Mouse (Mus musculus): ENCODE measurements at regions not wholly inside any gene's neighbourhood (a gene's known extent, or its start where the extent isn't known, plus 50 kb on each side); places are given as distances from the start of the nearest gene placed in this dataset.
"Not testable (repeated sequence)": the region's sequence is repeated elsewhere in the genome, so short reads cannot be mapped to it uniquely, and the experiment has no call there.

- DNase-seq (peak; percentile 74), ATAC-seq (ENCODE audit: low FRiP score, low TSS enrichment) (peak; percentile 64; the same call in 1 of the 2 replicates)
- Histone ChIP-seq H3K4me1 (ENCODE audit: control insufficient read depth, insufficient read depth, low read length) (peaks cover 9% of the 10 kb centered on the region; the same call in 1 of the 2 replicates), H3K9me3 (ENCODE audit: control insufficient read depth, low read length) (peaks cover 2% of the 10 kb centered on the region; the same call in 1 of the 2 replicates), H3K36me3 (ENCODE audit: control insufficient read depth, insufficient read depth, low read length) (no peaks in the 10 kb centered on the region), H3K27ac (replicated peaks; ENCODE audit: low read depth, low read length) (peak overlapping the region; percentile 60), H3K4me2 (ENCODE audit: low read length) (no peak overlapping the region), H3K4me3 (replicated peaks; ENCODE audit: low read depth, low read length) (no peak overlapping the region), H3K9ac (replicated peaks; ENCODE audit: low read length) (no peak overlapping the region), H3K27me3 (ENCODE audit: control insufficient read depth, insufficient read depth, low read length) (no peaks in the 10 kb centered on the region)
- WGBS, result 22% methylated on average over 7 of the region's 7 CpGs
Measured at GRCm38 (mm10) chr17:4541020-4541743, 452.9 kb upstream of the Arid1b start.

DNA sequence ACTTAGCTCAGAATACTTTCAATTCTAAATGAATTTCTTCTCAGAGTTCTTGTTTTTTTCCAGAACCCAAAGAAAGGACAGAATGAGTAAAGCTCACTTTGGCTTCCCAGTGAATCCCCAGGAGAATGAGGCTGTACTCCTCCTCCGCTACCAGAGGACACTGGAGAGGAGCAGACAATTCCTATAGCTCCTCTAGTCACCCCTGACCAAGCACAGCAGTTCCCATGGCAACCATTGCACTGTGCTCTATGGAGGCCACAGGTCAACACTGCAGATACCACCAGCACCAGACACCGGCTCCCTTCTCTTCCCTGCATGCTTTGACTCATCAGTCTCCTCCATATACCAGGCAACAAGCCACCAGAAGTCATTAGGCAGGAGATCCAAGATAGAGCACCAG is 447.6 kb upstream of the Arid1b start:
- no peaks in the 10 kb centered on the region for H3K36me3 ChIP-seq (ENCODE audit: control insufficient read depth, insufficient read depth, low read length)
- H3K9me3 ChIP-seq (ENCODE audit: control insufficient read depth, low read length), result no peaks in the 10 kb centered on the region
- no peak for DNase-seq
- no peak overlapping the region for H3K9ac ChIP-seq (replicated peaks; ENCODE audit: low read length)
- H3K4me2 ChIP-seq (ENCODE audit: low read length), result no peak overlapping the region
- 32% methylated on average over 2 of the region's 2 CpGs for WGBS
- H3K27me3 ChIP-seq (ENCODE audit: control insufficient read depth, insufficient read depth, low read length), result no peaks in the 10 kb centered on the region
- no peak overlapping the region for H3K4me3 ChIP-seq (replicated peaks; ENCODE audit: low read depth, low read length)
- H3K4me1 ChIP-seq (ENCODE audit: control insufficient read depth, insufficient read depth, low read length), result 0 out of 2 replicates have a peak, but pooled peaks cover under 1% of the 10 kb centered on the region
- no peak for ATAC-seq (ENCODE audit: low FRiP score, low TSS enrichment)
- H3K27ac ChIP-seq (replicated peaks; ENCODE audit: low read depth, low read length), result no peak overlapping the region

- WGBS, result 93% methylated on average over 4 of the region's 4 CpGs
- not testable (repeated sequence) for ATAC-seq (ENCODE audit: low FRiP score, low TSS enrichment)
Measured at GRCm38 (mm10) chr17:4553026-4553425, 441.1 kb upstream of the Arid1b start.

DNA sequence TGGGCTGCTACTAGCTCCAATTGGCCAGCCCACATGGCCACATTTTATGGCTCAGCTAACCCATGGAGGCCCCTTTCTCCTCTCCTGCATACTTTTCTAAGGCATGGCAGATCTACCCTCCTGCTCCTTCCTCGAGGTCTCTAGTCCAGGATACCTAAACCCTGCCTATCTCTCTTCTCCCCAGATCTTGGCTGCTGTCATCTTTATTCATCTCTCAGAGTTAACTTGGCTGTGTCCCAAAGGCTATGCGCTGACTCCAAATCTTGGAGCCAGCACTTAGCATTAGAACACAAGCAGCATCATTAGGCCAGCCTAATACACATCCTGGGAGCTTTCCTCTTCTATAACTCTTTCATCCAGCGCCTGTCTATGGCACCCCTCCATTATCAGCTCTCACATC is 430.5 kb upstream of the Arid1b start:
- no peaks in the 10 kb centered on the region for H3K36me3 ChIP-seq (ENCODE audit: control insufficient read depth, insufficient read depth, low read length)
- no peak overlapping the region for H3K9ac ChIP-seq (replicated peaks; ENCODE audit: low read length)
- no peak overlapping the region for H3K4me2 ChIP-seq (ENCODE audit: low read length)
- ATAC-seq (ENCODE audit: low FRiP score, low TSS enrichment) (no peak), DNase-seq (no peak)
- no peaks in the 10 kb centered on the region for H3K27me3 ChIP-seq (ENCODE audit: control insufficient read depth, insufficient read depth, low read length)
- 82% methylated on average over 3 of the region's 3 CpGs for WGBS
- H3K4me1 ChIP-seq (ENCODE audit: control insufficient read depth, insufficient read depth, low read length), result no peaks in the 10 kb centered on the region
- no peak overlapping the region for H3K4me3 ChIP-seq (replicated peaks; ENCODE audit: low read depth, low read length)
- H3K27ac ChIP-seq (replicated peaks; ENCODE audit: low read depth, low read length), result no peak overlapping the region
- H3K9me3 ChIP-seq (ENCODE audit: control insufficient read depth, low read length), result no peaks in the 10 kb centered on the region

More at GRCm38 (mm10) chr17:4553026-4553425, 441.1 kb upstream of the Arid1b start:
- not testable (repeated sequence) for H3K27ac ChIP-seq (replicated peaks; ENCODE audit: low read depth, low read length); H3K9me3 ChIP-seq (ENCODE audit: control insufficient read depth, low read length); H3K9ac ChIP-seq (replicated peaks; ENCODE audit: low read length); H3K27me3 ChIP-seq (ENCODE audit: control insufficient read depth, insufficient read depth, low read length); H3K4me3 ChIP-seq (replicated peaks; ENCODE audit: low read depth, low read length); H3K36me3 ChIP-seq (ENCODE audit: control insufficient read depth, insufficient read depth, low read length); H3K4me2 ChIP-seq (ENCODE audit: low read length); H3K4me1 ChIP-seq (ENCODE audit: control insufficient read depth, insufficient read depth, low read length); DNase-seq

DNA sequence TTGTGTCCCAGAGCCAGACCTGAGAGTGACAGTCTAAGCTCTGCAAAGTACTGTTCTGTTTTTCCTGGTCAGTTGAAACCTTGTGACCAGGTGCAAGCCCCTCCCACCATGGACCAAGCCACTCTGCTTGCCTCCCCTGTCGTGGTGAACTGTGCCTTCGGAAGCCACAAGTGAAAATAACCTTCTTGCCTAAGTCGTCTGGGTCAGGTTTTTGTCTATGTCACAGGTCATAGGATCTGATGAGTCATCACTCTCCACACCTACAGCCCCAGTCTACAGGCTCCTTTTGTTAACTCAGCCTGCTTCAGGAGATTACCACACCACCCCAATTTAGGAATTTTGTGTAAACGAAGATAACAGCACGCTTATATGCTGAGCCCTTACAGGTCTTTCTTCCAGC is 417.2 kb upstream of the Arid1b start:
- Histone ChIP-seq H3K9ac (replicated peaks; ENCODE audit: low read length) (no peak overlapping the region), H3K4me1 (ENCODE audit: control insufficient read depth, insufficient read depth, low read length) (0 out of 2 replicates have a peak, but pooled peaks cover 4% of the 10 kb centered on the region), H3K9me3 (ENCODE audit: control insufficient read depth, low read length) (no peaks in the 10 kb centered on the region), H3K36me3 (ENCODE audit: control insufficient read depth, insufficient read depth, low read length) (no peaks in the 10 kb centered on the region), H3K27me3 (ENCODE audit: control insufficient read depth, insufficient read depth, low read length) (no peaks in the 10 kb centered on the region), H3K4me3 (replicated peaks; ENCODE audit: low read depth, low read length) (no peak overlapping the region), H3K4me2 (ENCODE audit: low read length) (no peak overlapping the region), H3K27ac (replicated peaks; ENCODE audit: low read depth, low read length) (no peak overlapping the region)
- DNase-seq (no peak), ATAC-seq (ENCODE audit: low FRiP score, low TSS enrichment) (no peak)
- WGBS, result 70% methylated on average over 5 of the region's 5 CpGs

GRCm38 (mm10) chr17:4581851-4582250 is 412.3 kb upstream of the Arid1b start:
- no peak for DNase-seq
- 92% methylated on average over 11 of the region's 11 CpGs for WGBS
- no peak overlapping the region for H3K9ac ChIP-seq (replicated peaks; ENCODE audit: low read length)
- no peak overlapping the region for H3K4me3 ChIP-seq (replicated peaks; ENCODE audit: low read depth, low read length)
- H3K27ac ChIP-seq (replicated peaks; ENCODE audit: low read depth, low read length), result no peak overlapping the region
- H3K36me3 ChIP-seq (ENCODE audit: control insufficient read depth, insufficient read depth, low read length), result no peaks in the 10 kb centered on the region
- H3K9me3 ChIP-seq (ENCODE audit: control insufficient read depth, low read length), result no peaks in the 10 kb centered on the region
- H3K27me3 ChIP-seq (ENCODE audit: control insufficient read depth, insufficient read depth, low read length), result no peaks in the 10 kb centered on the region
- H3K4me1 ChIP-seq (ENCODE audit: control insufficient read depth, insufficient read depth, low read length), result no peaks in the 10 kb centered on the region
- no peak for ATAC-seq (ENCODE audit: low FRiP score, low TSS enrichment)
- H3K4me2 ChIP-seq (ENCODE audit: low read length), result no peak overlapping the region

GRCm38 (mm10) chr17:4610481-4610880 is 383.7 kb upstream of the Arid1b start:
- no peak overlapping the region for H3K4me2 ChIP-seq (ENCODE audit: low read length)
- ATAC-seq (ENCODE audit: low FRiP score, low TSS enrichment), result no peak
- no peaks in the 10 kb centered on the region for H3K4me1 ChIP-seq (ENCODE audit: control insufficient read depth, insufficient read depth, low read length)
- H3K36me3 ChIP-seq (ENCODE audit: control insufficient read depth, insufficient read depth, low read length), result no peaks in the 10 kb centered on the region
- no peak for DNase-seq
- no peak overlapping the region for H3K9ac ChIP-seq (replicated peaks; ENCODE audit: low read length)
- no peaks in the 10 kb centered on the region for H3K9me3 ChIP-seq (ENCODE audit: control insufficient read depth, low read length)
- no peak overlapping the region for H3K4me3 ChIP-seq (replicated peaks; ENCODE audit: low read depth, low read length)
- H3K27ac ChIP-seq (replicated peaks; ENCODE audit: low read depth, low read length), result no peak overlapping the region
- WGBS, result 91% methylated on average over 8 of the region's 8 CpGs
- H3K27me3 ChIP-seq (ENCODE audit: control insufficient read depth, insufficient read depth, low read length), result no peaks in the 10 kb centered on the region

- ATAC-seq (ENCODE audit: low FRiP score, low TSS enrichment) (no peak), DNase-seq (no peak)
- Histone ChIP-seq H3K4me3 (replicated peaks; ENCODE audit: low read depth, low read length) (no peak overlapping the region), H3K9me3 (ENCODE audit: control insufficient read depth, low read length) (no peaks in the 10 kb centered on the region), H3K9ac (replicated peaks; ENCODE audit: low read length) (no peak overlapping the region), H3K27ac (replicated peaks; ENCODE audit: low read depth, low read length) (no peak overlapping the region), H3K27me3 (ENCODE audit: control insufficient read depth, insufficient read depth, low read length) (no peaks in the 10 kb centered on the region), H3K4me2 (ENCODE audit: low read length) (no peak overlapping the region), H3K4me1 (ENCODE audit: control insufficient read depth, insufficient read depth, low read length) (no peaks in the 10 kb centered on the region), H3K36me3 (ENCODE audit: control insufficient read depth, insufficient read depth, low read length) (no peaks in the 10 kb centered on the region)
- 91% methylated on average over 5 of the region's 5 CpGs for WGBS
Measured at GRCm38 (mm10) chr17:4610993-4611392, 383.1 kb upstream of the Arid1b start.

DNA sequence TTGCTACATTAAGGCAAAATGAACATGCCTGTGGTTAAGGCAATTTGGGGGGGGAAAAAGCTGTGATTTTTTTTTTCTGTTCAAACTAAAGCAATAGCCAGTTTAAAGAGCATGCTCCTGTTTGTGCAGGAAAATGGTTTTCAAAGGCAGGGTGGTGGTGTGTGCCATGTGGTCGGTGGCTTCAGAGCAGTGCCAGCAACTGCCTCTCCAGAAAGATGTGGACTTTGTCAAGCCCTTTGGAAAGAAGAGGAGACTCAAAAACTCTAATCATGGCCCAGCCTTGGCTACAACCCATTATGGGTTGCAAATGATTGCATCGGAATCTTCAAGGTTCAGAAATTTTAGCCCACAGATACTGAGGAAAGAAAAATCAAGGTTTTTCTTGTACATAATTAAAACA is 382.4 kb upstream of the Arid1b start:
- WGBS, result 92% methylated on average over 2 of the region's 2 CpGs
- no peaks in the 10 kb centered on the region for H3K27me3 ChIP-seq (ENCODE audit: control insufficient read depth, insufficient read depth, low read length)
- no peak overlapping the region for H3K27ac ChIP-seq (replicated peaks; ENCODE audit: low read depth, low read length)
- H3K36me3 ChIP-seq (ENCODE audit: control insufficient read depth, insufficient read depth, low read length), result no peaks in the 10 kb centered on the region
- H3K4me3 ChIP-seq (replicated peaks; ENCODE audit: low read depth, low read length), result no peak overlapping the region
- H3K4me1 ChIP-seq (ENCODE audit: control insufficient read depth, insufficient read depth, low read length), result no peaks in the 10 kb centered on the region
- no peaks in the 10 kb centered on the region for H3K9me3 ChIP-seq (ENCODE audit: control insufficient read depth, low read length)
- DNase-seq, result no peak
- no peak overlapping the region for H3K4me2 ChIP-seq (ENCODE audit: low read length)
- no peak for ATAC-seq (ENCODE audit: low FRiP score, low TSS enrichment)
- no peak overlapping the region for H3K9ac ChIP-seq (replicated peaks; ENCODE audit: low read length)

Measured in midbrain, embryonic 14.5 days (tissue).